Mouse (Mus musculus) heart, embryonic 11.5 days (tissue): ENCODE results near the gene Igsf23. TPM values are rescaled to one million over a fixed set of nuclear protein-coding genes. Genes with fewer than 3 reads are reported as not detected.
A peak's percentile ranks its signal among the peaks of the same experiment; 100 is the strongest.

Source experiments
- ATAC-seq: fragments of 200-750 bp; cut with Nextera tagmentation; replicated peaks from 2 replicates; pipeline ENCODE4 v1.8.0; 2017; ENCODE audit warnings: moderate library complexity; ENCODE audit not compliant: insufficient number of reproducible peaks, low FRiP score, low TSS enrichment
- H3K27ac ChIP-seq: fragments of 300-500 bp; sonication (generic); 2 replicates; pipeline ENCODE4 v1.5.1; 2014; ENCODE audit warnings: mild to moderate bottlenecking, low read depth, low read length
- H3K27me3 ChIP-seq: fragments of 300-500 bp; sonication (generic); 2 replicates; pipeline ENCODE4 v1.6.1; 2014; ENCODE audit warnings: mild to moderate bottlenecking, low read length, mixed read lengths; ENCODE audit not compliant: control insufficient read depth, insufficient read depth
- H3K36me3 ChIP-seq: fragments of 300-500 bp; sonication (generic); 2 replicates; pipeline ENCODE4 v1.6.1; 2014; ENCODE audit warnings: mild to moderate bottlenecking, low read length, moderate library complexity, mixed read lengths; ENCODE audit not compliant: control insufficient read depth, insufficient read depth
- H3K4me1 ChIP-seq: fragments of 300-500 bp; sonication (generic); 2 replicates; pipeline ENCODE4 v1.6.1; 2014; ENCODE audit warnings: low read length; ENCODE audit not compliant: control insufficient read depth, insufficient read depth
- H3K4me2 ChIP-seq: fragments of 300-500 bp; sonication (generic); 2 replicates; pipeline ENCODE4 v1.6.1; 2014; ENCODE audit warnings: mild to moderate bottlenecking, moderate library complexity
- H3K4me3 ChIP-seq: fragments of 300-500 bp; sonication (generic); 2 replicates; pipeline ENCODE4 v1.5.1; 2014; ENCODE audit warnings: low read depth, low read length
- H3K9ac ChIP-seq: fragments of 300-500 bp; sonication (generic); 2 replicates; pipeline ENCODE4 v1.6.1; 2014; ENCODE audit warnings: mild to moderate bottlenecking, low read depth, low read length, moderate library complexity
- H3K9me3 ChIP-seq: fragments of 300-500 bp; sonication (generic); replicated peaks from 2 replicates; pipeline ENCODE4 v1.6.1; 2016; ENCODE audit warnings: low read length; ENCODE audit not compliant: control insufficient read depth
- WGBS: fragments of 180-500 bp; shearing (Covaris S2); extraction: QIAGEN DNeasy Blood & Tissue Kit; methylation state at CpG from one replicate; pipeline ENCODE4 v1.1.7; 2014; ENCODE audit not compliant: insufficient replicate concordance; 5-methylcytosine and 5-hydroxymethylcytosine counted together
- polyA plus RNA-seq: library from polyadenylated mRNA; unstranded; fragments of >200 nt; fragmentation: Nextera tagmentation; extraction: Ambion mirVana; gene quantifications from 2 replicates; pipeline ENCODE4 v1.2.1, GENCODE M21; 2014

The Igsf23 gene
- polyA plus RNA-seq, 1 experiment from 2014 or later: 0.84 TPM

GRCm38 (mm10) chr7:19944709-19945108 is 5.8 kb downstream of the Igsf23 start:
- no peaks in the 10 kb centered on the region for H3K9me3 ChIP-seq
- no peak overlapping the region for H3K4me2 ChIP-seq
- no peak overlapping the region for H3K4me3 ChIP-seq
- no peak overlapping the region for H3K9ac ChIP-seq
- H3K27ac ChIP-seq: no peak overlapping the region
- no peak for ATAC-seq
- 91% methylated on average over 8 of the region's 8 CpGs for WGBS
- no peaks in the 10 kb centered on the region for H3K27me3 ChIP-seq
- H3K36me3 ChIP-seq: no peaks in the 10 kb centered on the region
- H3K4me1 ChIP-seq: peaks cover 9% of the 10 kb centered on the region

- 0 out of 2 replicates have a peak, but pooled peaks have one; percentile 7 for ATAC-seq
- WGBS: 0% methylated on average over 3 of the region's 6 CpGs
- Histone ChIP-seq H3K27me3 (no peaks in the 10 kb centered on the region), H3K4me1 (peaks cover 11% of the 10 kb centered on the region), H3K27ac (peak overlapping the region; percentile 87), H3K9me3 (no peaks in the 10 kb centered on the region), H3K9ac (peak overlapping the region; percentile 23; the same call in 1 of the 2 replicates), H3K36me3 (no peaks in the 10 kb centered on the region), H3K4me2 (peak overlapping the region; percentile 34), H3K4me3 (no peak overlapping the region)
Measured at GRCm38 (mm10) chr7:19940256-19940655, 10.3 kb downstream of the Igsf23 start.

- ATAC-seq: peak; percentile 64
- Histone ChIP-seq H3K9me3 (no peaks in the 10 kb centered on the region), H3K36me3 (no peaks in the 10 kb centered on the region), H3K4me2 (peak overlapping the region; percentile 45), H3K4me1 (peaks cover 11% of the 10 kb centered on the region), H3K9ac (no peak overlapping the region), H3K27ac (peak overlapping the region; percentile 87), H3K27me3 (no peaks in the 10 kb centered on the region), H3K4me3 (0 out of 2 replicates have a peak overlapping the region, but pooled peaks have one; percentile 3)
- 48% methylated on average over 10 of the region's 12 CpGs for WGBS
Measured at GRCm38 (mm10) chr7:19939555-19940235, 10.9 kb downstream of the Igsf23 start.

GRCm38 (mm10) chr7:19937229-19937821 is 13.2 kb downstream of the Igsf23 start:
- Histone ChIP-seq H3K9me3 (no peaks in the 10 kb centered on the region), H3K36me3 (no peaks in the 10 kb centered on the region), H3K4me2 (no peak overlapping the region), H3K4me1 (peaks cover 14% of the 10 kb centered on the region), H3K4me3 (no peak overlapping the region), H3K27me3 (no peaks in the 10 kb centered on the region), H3K27ac (no peak overlapping the region), H3K9ac (no peak overlapping the region)
- whole genome bisulfite sequencing: 76% methylated on average over 11 of the region's 11 CpGs
- ATAC-seq: no peak

DNA sequence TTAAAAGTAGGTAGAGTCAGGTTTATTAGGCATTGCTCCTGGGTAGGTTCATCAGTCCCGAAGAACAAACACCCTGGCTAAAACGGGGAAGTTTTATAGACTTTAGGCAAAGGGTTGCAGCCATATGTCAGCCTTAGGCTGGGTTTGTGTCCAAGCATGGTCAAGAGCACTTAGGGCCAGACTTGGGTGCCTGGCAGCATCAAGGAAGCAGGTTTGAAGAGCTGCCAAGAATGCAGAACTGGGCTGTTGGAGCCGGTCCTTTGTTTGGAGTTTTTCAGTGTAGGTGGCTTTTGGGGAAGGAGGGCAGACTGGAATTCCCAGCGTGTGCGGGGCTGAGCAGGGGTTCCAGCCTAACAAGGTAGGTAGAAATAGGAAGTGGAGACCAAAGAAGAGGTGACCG is 14.6 kb downstream of the Igsf23 start:
- Histone ChIP-seq H3K4me3 (no peak overlapping the region), H3K36me3 (no peaks in the 10 kb centered on the region), H3K27me3 (no peaks in the 10 kb centered on the region), H3K4me2 (no peak overlapping the region), H3K4me1 (peaks cover 16% of the 10 kb centered on the region), H3K27ac (0 out of 2 replicates have a peak overlapping the region, but pooled peaks have one; percentile 57), H3K9ac (no peak overlapping the region), H3K9me3 (no peaks in the 10 kb centered on the region)
- WGBS: 70% methylated on average over 6 of the region's 6 CpGs
- ATAC-seq: no peak

DNA sequence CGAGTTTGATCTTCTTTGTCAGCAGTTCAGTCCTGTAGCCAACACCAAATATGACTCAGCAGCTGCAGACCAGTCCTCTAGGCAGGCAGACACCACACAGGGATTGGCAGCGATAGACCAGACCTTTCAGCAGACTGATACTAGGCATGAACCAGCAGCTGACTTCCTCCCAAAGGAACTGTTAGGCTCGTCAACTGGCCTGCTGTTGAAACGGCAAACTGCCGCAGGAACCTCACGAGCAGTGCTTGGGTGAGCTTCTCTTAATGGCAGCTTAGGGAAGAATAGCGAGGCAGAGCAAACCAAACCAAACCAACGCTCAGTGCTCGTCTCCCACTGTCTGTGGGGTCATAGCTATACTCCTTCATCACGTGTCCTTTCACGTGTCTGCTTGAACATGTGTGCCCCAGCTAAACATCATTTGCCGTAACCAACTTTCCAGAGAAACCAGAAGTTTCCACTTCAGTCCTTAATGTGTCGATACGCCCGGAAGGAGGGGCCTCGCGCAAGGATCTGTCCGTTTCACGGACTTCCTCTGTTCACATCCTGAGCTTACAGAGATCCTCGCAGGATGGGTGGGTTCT is 15.3 kb downstream of the Igsf23 start:
- no peak overlapping the region for H3K4me3 ChIP-seq
- ATAC-seq: no peak
- 61% methylated on average over 20 of the region's 20 CpGs for WGBS
- H3K9me3 ChIP-seq: no peaks in the 10 kb centered on the region
- peak overlapping the region; percentile 57; the same call in 1 of the 2 replicates for H3K27ac ChIP-seq
- no peaks in the 10 kb centered on the region for H3K27me3 ChIP-seq
- no peak overlapping the region for H3K9ac ChIP-seq
- H3K36me3 ChIP-seq: no peaks in the 10 kb centered on the region
- no peak overlapping the region for H3K4me2 ChIP-seq
- peaks cover 10% of the 10 kb centered on the region for H3K4me1 ChIP-seq

DNA sequence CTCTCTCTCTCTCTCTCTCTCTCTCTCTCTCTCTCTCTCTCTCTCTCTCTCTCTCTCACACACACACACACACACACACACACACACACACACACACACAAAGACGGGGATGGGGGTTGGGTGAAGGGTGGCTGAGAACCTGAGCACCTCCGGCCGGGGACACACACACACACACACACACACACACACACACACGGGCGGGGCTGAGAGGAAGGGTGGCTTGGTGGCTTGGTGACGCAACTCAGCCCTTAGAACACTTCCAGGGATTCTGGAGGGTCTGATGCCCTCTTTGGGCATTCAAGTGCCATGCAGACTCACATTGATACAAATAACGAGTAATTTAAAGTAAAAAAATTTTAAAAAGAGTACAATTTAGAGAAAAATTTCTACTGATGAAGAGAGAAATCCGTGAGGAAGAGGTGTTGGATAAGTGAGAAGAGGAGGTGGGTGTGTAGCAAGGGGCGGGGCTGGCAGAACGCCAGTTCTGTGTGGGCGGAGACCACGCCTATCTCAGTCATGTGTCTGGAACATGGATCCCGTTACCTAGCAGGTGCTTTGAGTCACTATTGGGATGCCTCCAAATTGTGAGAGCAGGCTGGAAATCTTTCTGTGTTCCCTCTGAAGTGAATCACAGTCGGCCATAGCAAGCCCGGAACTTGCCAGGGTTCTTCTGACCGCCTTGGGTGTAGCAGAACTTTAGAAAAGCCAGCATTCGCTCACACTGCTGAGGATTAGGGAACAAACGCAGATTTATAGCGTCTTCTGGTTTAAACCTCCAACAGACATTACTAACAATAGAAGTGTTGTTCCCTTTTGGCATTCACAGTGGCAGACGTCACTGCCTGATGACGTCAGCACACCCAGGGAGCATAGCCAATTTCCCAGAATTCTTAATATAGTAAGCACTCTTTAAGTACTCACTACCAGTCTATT is 17.4 kb downstream of the Igsf23 start:
- Histone ChIP-seq H3K4me3 (peak overlapping the region; percentile 18; the same call in 1 of the 2 replicates), H3K9me3 (no peaks in the 10 kb centered on the region), H3K27ac (0 out of 2 replicates have a peak overlapping the region, but pooled peaks have one; percentile 38), H3K27me3 (no peaks in the 10 kb centered on the region), H3K4me2 (peak overlapping the region; percentile 49), H3K4me1 (peaks cover 5% of the 10 kb centered on the region), H3K36me3 (no peaks in the 10 kb centered on the region), H3K9ac (no peak overlapping the region)
- 25% methylated on average over 21 of the region's 21 CpGs for WGBS
- no peak; the same call in 1 of the 2 replicates for ATAC-seq
